Mouse (Mus musculus): ENCODE data around the gene Kcnb1.

- TF ChIP-seq CTCF (IDR thresholded peaks at IDR 0.05; ENCODE audit: low read depth, low read length) (no peak), POLR2A (IDR thresholded peaks at IDR 0.05; ENCODE audit: insufficient read depth, low read length) (no peak), EP300 (IDR thresholded peaks at IDR 0.05; ENCODE audit: insufficient read depth, low read depth, low read length) (peak; percentile 84)
These were observed 68.7 kb downstream of the Kcnb1 start for GRCm38 (mm10) chr2:167121228-167121627.

Measured in ES-Bruce4 (cell line).